Mouse (Mus musculus) left cerebral cortex, postnatal 36 days (tissue): ENCODE measurements around the gene Klf8. TPM values are rescaled to one million over a fixed set of nuclear protein-coding genes. Genes with fewer than 3 reads are reported as not detected.
"Not testable (repeated sequence)": the region's sequence is repeated elsewhere in the genome, so short reads cannot be mapped to it uniquely, and the experiment has no call there.

Experiments used
- DNase-seq, 2 experiments: peaks; one replicate each; pipeline ENCODE4 v3.0.0; 2021 to 2022; ENCODE audit warnings: low spot score in 2 of 2, mixed read lengths in 1 of 2
- intact Hi-C: fragments of 180-260 bp; cut with DNase I; formaldehyde crosslinking; loops from one replicate; pipeline ENCODE4 v1.15.1; 2025
- total RNA-seq, 2 experiments: library from RNA; stranded (reverse); gene quantifications; 2 replicates each; pipeline ENCODE4 v1.2.3; 2021

Klf8 gene
- 1 to 10 TPM; 4.1 to 4.3 TPM for total RNA-seq

- intact Hi-C loops, result loop anchor here (10.0 kb wide), 1 partner anchor 117 kb away; no protein-coding TSS in a partner anchor
- DNase-seq, result peak; percentile 16 to 18
Measured at GRCm38 (mm10) chrX:153237304-153237919, at the start of gene Klf8. Gene Klf8, plus strand, starts transcription at chrX:153237466.

- intact Hi-C loops, DNase-seq: not testable (repeated sequence)
Measured at GRCm38 (mm10) chrX:153199185-153199584, 38.1 kb upstream of the Klf8 start.

GRCm38 (mm10) chrX:153211101-153211500, 26.2 kb upstream of the Klf8 start:
- DNase-seq, result no peak
- intact Hi-C loops, result no loop called here

- DNase-seq, result no peak
- intact Hi-C loops, result loop anchor here (10.0 kb wide), 1 partner anchor 124 kb away; no protein-coding TSS in a partner anchor
Measured at GRCm38 (mm10) chrX:153231240-153231639, 6.0 kb upstream of the Klf8 start.

- no peak for DNase-seq
- intact Hi-C loops, result loop anchor here (10.0 kb wide), 1 partner anchor 122 kb away; no protein-coding TSS in a partner anchor
Measured at GRCm38 (mm10) chrX:153233255-153233654, 4.0 kb upstream of the Klf8 start.

- peak; percentile 29 to 44 for DNase-seq
- intact Hi-C loops, result loop anchor here (10.0 kb wide), 1 partner anchor 117 kb away; no protein-coding TSS in a partner anchor
Measured at GRCm38 (mm10) chrX:153237920-153238504, 746 bp downstream of the Klf8 start.

- no peak for DNase-seq
- intact Hi-C loops, result no loop called here
Measured at GRCm38 (mm10) chrX:153254256-153254655, 17.0 kb downstream of the Klf8 start.

GRCm38 (mm10) chrX:153255504-153255903, 18.2 kb downstream of the Klf8 start:
- DNase-seq, result peak; percentile 28 to 32
- intact Hi-C loops, result no loop called here

- intact Hi-C loops, result no loop called here
- DNase-seq, result no peak
Measured at GRCm38 (mm10) chrX:153282185-153282584, 44.9 kb downstream of the Klf8 start.

GRCm38 (mm10) chrX:153311356-153311755, 74.1 kb downstream of the Klf8 start:
- intact Hi-C loops, result no loop called here
- DNase-seq, result no peak

- DNase-seq, result no peak
- intact Hi-C loops, result no loop called here
Measured at GRCm38 (mm10) chrX:153323105-153323504, 85.8 kb downstream of the Klf8 start.

GRCm38 (mm10) chrX:153334140-153334539, 96.9 kb downstream of the Klf8 start:
- intact Hi-C loops, DNase-seq: not testable (repeated sequence)

- DNase-seq, result peak; percentile 37 to 45
- intact Hi-C loops, result loop anchor here (10.0 kb wide), 2 partner anchors 125 to 445 kb away; partner anchors contain the start of gene Klf8
Measured at GRCm38 (mm10) chrX:153359331-153360215, 122.3 kb downstream of the Klf8 start.

GRCm38 (mm10) chrX:153360216-153360590, 122.9 kb downstream of the Klf8 start:
- intact Hi-C loops, result loop anchor here (10.0 kb wide), 1 partner anchor 445 kb away; no protein-coding TSS in a partner anchor
- DNase-seq, result no peak

GRCm38 (mm10) chrX:153360666-153361269, 123.5 kb downstream of the Klf8 start:
- intact Hi-C loops, result loop anchor here (10.0 kb wide), 1 partner anchor 446 kb away; no protein-coding TSS in a partner anchor
- peak in 1 of 2 experiments; percentile 4 for DNase-seq

GRCm38 (mm10) chrX:153366754-153367153, 129.5 kb downstream of the Klf8 start:
- peak in 1 of 2 experiments; percentile 15 for DNase-seq
- intact Hi-C loops, result loop anchor here (5.0 to 10.0 kb wide), 2 partner anchors 209 to 452 kb away; no protein-coding TSS in a partner anchor

- intact Hi-C loops, result loop anchor here (5.0 to 10.0 kb wide), 2 partner anchors 212 to 455 kb away; no protein-coding TSS in a partner anchor
Measured at GRCm38 (mm10) chrX:153369780-153370179, 132.5 kb downstream of the Klf8 start.

GRCm38 (mm10) chrX:153375105-153375504, 137.8 kb downstream of the Klf8 start:
- intact Hi-C loops, result no loop called here
- no peak for DNase-seq

More at GRCm38 (mm10) chrX:153369780-153370179, 132.5 kb downstream of the Klf8 start:
- DNase-seq, result no peak

- intact Hi-C loops, result no loop called here
- no peak for DNase-seq
Measured at GRCm38 (mm10) chrX:153381753-153382152, 144.5 kb downstream of the Klf8 start.
